Mouse (Mus musculus) liver, embryonic 11.5 days (tissue): ENCODE results near the gene Olfm2. TPM values are rescaled to one million over a fixed set of nuclear protein-coding genes. Genes with fewer than 3 reads are reported as not detected.
"Not testable (repeated sequence)": the region's sequence is repeated elsewhere in the genome, so short reads cannot be mapped to it uniquely, and the experiment has no call there.

Experiments used
- ATAC-seq: fragments of 200-750 bp; cut with Nextera tagmentation; replicated peaks from 2 replicates; pipeline ENCODE4 v1.8.0; 2017; ENCODE audit warnings: moderate number of reproducible peaks, mild to moderate bottlenecking, moderate TSS enrichment, moderate library complexity; ENCODE audit not compliant: low FRiP score
- DNase-seq: peaks from one replicate; pipeline ENCODE4 v3.0.0-alpha.2; 2017; ENCODE audit warnings: low spot score
- H3K27ac ChIP-seq: fragments of 300-500 bp; sonication (generic); 2 replicates; pipeline ENCODE4 v1.5.1; 2014; ENCODE audit warnings: mild to moderate bottlenecking, low read depth, low read length, control low read depth
- H3K27me3 ChIP-seq: fragments of 300-500 bp; sonication (generic); replicated peaks from 2 replicates; pipeline ENCODE4 v1.6.1; 2014; ENCODE audit warnings: low read length, mixed read lengths; ENCODE audit not compliant: control insufficient read depth, insufficient read depth
- H3K36me3 ChIP-seq: fragments of 300-500 bp; sonication (generic); 2 replicates; pipeline ENCODE4 v1.6.1; 2014; ENCODE audit warnings: mild to moderate bottlenecking, low read length, moderate library complexity, mixed read lengths; ENCODE audit not compliant: control insufficient read depth, insufficient read depth
- H3K4me1 ChIP-seq: fragments of 300-500 bp; sonication (generic); replicated peaks from 2 replicates; pipeline ENCODE4 v1.6.1; 2014; ENCODE audit warnings: low read length, mixed read lengths; ENCODE audit not compliant: control insufficient read depth, insufficient read depth
- H3K4me2 ChIP-seq: fragments of 300-500 bp; sonication (generic); 2 replicates; pipeline ENCODE4 v1.6.1; 2014; ENCODE audit warnings: mild to moderate bottlenecking, control low read depth, moderate library complexity
- H3K4me3 ChIP-seq: fragments of 300-500 bp; sonication (generic); 2 replicates; pipeline ENCODE4 v1.5.1; 2014; ENCODE audit warnings: low read depth, low read length, control low read depth
- H3K9ac ChIP-seq: fragments of 300-500 bp; sonication (generic); 2 replicates; pipeline ENCODE4 v1.6.1; 2014; ENCODE audit warnings: low read depth, low read length, control low read depth
- H3K9me3 ChIP-seq: fragments of 300-500 bp; sonication (generic); 2 replicates; pipeline ENCODE4 v1.6.1; 2016; ENCODE audit warnings: low read length, inconsistent platforms, mixed read lengths; ENCODE audit not compliant: control insufficient read depth
- WGBS: fragments of 180-500 bp; shearing (Covaris S2); extraction: QIAGEN DNeasy Blood & Tissue Kit; methylation state at CpG from one replicate; pipeline ENCODE4 v1.1.7; 2014; 5-methylcytosine and 5-hydroxymethylcytosine counted together
- polyA plus RNA-seq: library from polyadenylated mRNA; unstranded; fragments of >200 nt; fragmentation: Nextera tagmentation; extraction: Ambion mirVana; gene quantifications from 2 replicates; pipeline ENCODE4 v1.2.1, GENCODE M21; 2014

The Olfm2 gene
- polyA plus RNA-seq, 1 experiment from 2014 or later = 1.3 TPM

DNA sequence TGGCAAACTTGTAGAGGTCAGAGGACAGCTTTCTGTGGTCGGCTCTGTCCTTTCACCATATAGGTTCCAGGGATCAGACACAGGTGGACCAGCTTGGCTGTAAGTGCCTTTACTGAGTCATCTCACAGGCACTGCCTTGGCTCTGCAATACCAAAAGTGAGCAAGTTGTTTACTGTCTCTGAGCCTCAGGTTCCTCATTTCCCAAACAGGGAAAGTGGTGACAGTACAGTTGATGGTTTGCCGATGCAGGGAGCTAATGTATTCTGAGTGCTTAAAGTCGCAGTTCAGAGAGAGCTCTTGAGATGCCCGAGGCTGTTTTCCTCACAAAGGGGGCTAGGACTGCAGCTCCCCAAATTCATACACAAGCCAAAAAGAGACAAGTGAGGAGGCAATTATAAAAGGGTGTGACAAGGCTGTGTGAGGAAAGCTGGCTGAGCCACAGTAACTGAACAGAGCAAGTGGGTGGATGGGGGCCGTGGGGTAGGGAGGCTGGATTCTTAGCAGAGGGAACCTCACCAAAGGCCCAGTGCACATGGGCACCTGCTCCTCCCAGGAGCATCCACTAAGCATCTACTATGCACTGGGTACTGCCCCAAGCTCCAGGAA lies 49.9 kb downstream of the Olfm2 start:
- ATAC-seq = no peak
- 65% methylated on average over 5 of the region's 5 CpGs for WGBS

DNA sequence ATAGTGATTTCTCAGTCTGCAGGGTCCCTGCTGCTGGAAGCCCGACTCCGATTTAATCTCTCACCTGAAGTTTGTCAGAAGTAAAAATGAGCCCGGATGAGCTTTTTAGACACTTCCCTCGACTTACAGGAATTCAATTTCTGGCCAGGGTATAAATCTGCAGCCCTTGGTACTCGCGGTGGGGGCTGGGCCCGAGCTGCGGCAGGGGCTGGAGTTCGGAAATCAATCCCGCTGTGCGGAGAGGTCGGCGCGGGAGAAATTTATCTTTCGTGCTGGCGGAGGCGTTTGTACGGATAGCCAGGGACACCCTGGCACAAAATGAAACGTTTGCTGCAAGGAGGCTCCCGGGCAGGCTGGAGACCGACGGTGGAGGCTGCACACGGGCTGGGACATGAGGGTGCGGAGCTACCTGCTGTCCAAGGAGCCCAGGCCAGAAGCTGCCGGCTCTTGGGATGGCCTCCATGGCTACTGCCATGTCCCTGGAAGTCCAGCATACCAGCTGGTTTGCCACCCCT lies 51.4 kb downstream of the Olfm2 start:
- Histone ChIP-seq H3K9me3 (no peaks in the 10 kb centered on the region), H3K4me1 (no peaks in the 10 kb centered on the region; the same call in 1 of the 2 replicates), H3K4me3 (peak overlapping the region; percentile 18), H3K36me3 (no peaks in the 10 kb centered on the region), H3K4me2 (peak overlapping the region; percentile 57), H3K27me3 (peaks cover 19% of the 10 kb centered on the region), H3K9ac (no peak overlapping the region), H3K27ac (no peak overlapping the region)
- no peak for ATAC-seq
- WGBS = 7% methylated on average over 25 of the region's 25 CpGs
- DNase-seq = no peak

More for the DNA sequence above, 49.9 kb downstream of the Olfm2 start:
- H3K36me3 ChIP-seq = no peaks in the 10 kb centered on the region
- H3K9me3 ChIP-seq = no peaks in the 10 kb centered on the region
- H3K4me2 ChIP-seq = no peak overlapping the region
- H3K4me3 ChIP-seq = no peak overlapping the region
- H3K27me3 ChIP-seq = peaks cover 19% of the 10 kb centered on the region
- H3K27ac ChIP-seq = no peak overlapping the region
- no peaks in the 10 kb centered on the region for H3K4me1 ChIP-seq
- DNase-seq = no peak
- H3K9ac ChIP-seq = no peak overlapping the region

DNA sequence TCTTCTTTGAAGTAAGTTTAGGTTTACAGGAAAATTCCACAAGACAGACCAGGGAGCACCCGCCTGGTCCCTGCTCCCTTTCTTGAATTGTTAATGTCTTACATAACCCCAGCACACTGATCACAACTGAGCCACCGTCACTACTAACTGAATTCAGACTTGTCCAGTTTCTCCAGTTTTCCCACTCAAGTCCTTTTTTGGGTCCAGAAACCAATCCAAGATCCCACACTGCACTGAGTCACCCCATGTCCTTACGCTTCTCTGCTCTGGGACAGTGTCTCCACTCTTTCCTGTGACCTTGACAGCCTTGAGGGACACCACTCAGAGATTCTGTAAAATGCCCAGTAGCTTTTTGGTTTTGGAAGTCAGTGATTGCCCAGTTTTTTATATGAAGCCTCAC lies 53.3 kb downstream of the Olfm2 start:
- 84% methylated on average over 3 of the region's 3 CpGs for WGBS
- no peak overlapping the region for H3K4me3 ChIP-seq
- no peak for DNase-seq

DNA sequence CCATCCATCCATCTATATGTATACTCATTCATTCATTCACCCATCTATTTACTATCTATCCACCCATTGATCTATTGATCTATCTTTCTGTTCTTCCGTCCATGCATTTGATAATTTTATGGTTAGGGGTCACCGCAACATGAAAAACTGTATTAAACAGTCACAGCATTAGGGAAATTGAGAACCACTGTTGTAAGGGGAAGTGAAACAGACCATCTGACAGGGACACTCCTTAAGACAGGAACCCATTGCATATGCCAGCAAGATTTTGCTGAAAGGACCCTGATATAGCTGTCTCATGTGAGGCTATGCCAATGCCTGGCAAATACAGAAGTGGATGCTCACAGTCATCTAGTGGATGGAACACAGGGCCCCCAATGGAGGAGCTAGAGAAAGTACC lies 55.7 kb downstream of the Olfm2 start:
- not testable (repeated sequence) for H3K4me2 ChIP-seq, H3K9ac ChIP-seq, H3K27ac ChIP-seq, H3K36me3 ChIP-seq, DNase-seq, H3K4me1 ChIP-seq, H3K4me3 ChIP-seq, ATAC-seq, H3K9me3 ChIP-seq
- peaks cover 17% of the 10 kb centered on the region for H3K27me3 ChIP-seq
- WGBS = 83% methylated on average over 2 of the region's 2 CpGs

More for the DNA sequence above, 53.3 kb downstream of the Olfm2 start:
- H3K4me2 ChIP-seq = no peak overlapping the region
- no peak overlapping the region for H3K9ac ChIP-seq
- no peaks in the 10 kb centered on the region for H3K36me3 ChIP-seq
- H3K27me3 ChIP-seq = peaks cover 19% of the 10 kb centered on the region
- ATAC-seq = no peak
- H3K4me1 ChIP-seq = no peaks in the 10 kb centered on the region; the same call in 1 of the 2 replicates
- H3K9me3 ChIP-seq = no peaks in the 10 kb centered on the region
- no peak overlapping the region for H3K27ac ChIP-seq

DNA sequence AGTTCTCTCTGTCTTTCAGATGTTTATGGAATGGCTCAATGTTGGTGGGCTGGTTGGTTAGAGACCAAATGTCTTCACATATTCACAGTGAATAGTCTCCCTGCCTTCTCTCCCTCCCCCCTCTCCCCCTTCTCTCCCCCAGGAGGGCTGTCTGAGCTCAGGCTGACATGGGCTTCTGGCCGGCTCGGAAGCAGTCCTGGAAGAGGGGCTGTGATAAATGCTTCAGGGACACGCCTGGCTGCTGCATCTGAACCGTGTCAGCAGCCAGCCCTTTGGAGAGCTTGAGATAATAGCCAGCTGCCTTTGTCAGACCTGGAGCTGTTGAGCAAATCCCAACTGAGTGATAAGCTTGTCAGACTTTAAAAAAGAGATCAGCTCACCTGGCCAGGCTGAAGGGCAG lies 56.2 kb downstream of the Olfm2 start:
- Histone ChIP-seq H3K9me3 (no peaks in the 10 kb centered on the region), H3K27me3 (peaks cover 11% of the 10 kb centered on the region), H3K9ac (no peak overlapping the region), H3K4me1 (no peaks in the 10 kb centered on the region; the same call in 1 of the 2 replicates), H3K36me3 (no peaks in the 10 kb centered on the region), H3K27ac (no peak overlapping the region), H3K4me2 (no peak overlapping the region), H3K4me3 (no peak overlapping the region)
- ATAC-seq = no peak
- DNase-seq = no peak
- 3% methylated on average over 4 of the region's 4 CpGs for WGBS

DNA sequence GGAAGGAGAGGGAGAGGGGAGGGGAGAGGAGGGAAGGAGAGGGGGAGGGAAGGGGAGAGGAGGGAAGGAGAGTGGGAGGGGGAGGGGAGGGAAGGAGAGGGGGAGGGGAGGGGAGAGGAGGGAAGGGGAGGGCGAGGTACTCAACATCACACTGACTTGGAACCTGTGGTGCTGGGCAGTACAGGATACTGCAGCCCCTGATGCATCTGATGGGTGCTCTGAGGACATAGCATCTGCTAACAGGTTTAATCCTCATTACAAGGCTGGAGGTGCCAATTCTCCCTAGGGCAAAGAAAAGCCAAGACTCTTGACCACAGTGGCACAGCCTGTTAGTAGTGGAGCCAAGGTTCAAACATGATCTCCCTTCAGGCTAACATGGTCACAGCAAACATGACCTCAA lies 56.7 kb downstream of the Olfm2 start:
- no peaks in the 10 kb centered on the region for H3K36me3 ChIP-seq
- peaks cover 6% of the 10 kb centered on the region for H3K27me3 ChIP-seq
- no peak overlapping the region for H3K27ac ChIP-seq
- DNase-seq (no peak), ATAC-seq (no peak)
- no peaks in the 10 kb centered on the region for H3K9me3 ChIP-seq
- H3K9ac ChIP-seq = no peak overlapping the region
- H3K4me3 ChIP-seq = no peak overlapping the region
- H3K4me2 ChIP-seq = no peak overlapping the region
- H3K4me1 ChIP-seq = no peaks in the 10 kb centered on the region; the same call in 1 of the 2 replicates
- WGBS = 50% methylated on average over 1 of the region's 1 CpGs

DNA sequence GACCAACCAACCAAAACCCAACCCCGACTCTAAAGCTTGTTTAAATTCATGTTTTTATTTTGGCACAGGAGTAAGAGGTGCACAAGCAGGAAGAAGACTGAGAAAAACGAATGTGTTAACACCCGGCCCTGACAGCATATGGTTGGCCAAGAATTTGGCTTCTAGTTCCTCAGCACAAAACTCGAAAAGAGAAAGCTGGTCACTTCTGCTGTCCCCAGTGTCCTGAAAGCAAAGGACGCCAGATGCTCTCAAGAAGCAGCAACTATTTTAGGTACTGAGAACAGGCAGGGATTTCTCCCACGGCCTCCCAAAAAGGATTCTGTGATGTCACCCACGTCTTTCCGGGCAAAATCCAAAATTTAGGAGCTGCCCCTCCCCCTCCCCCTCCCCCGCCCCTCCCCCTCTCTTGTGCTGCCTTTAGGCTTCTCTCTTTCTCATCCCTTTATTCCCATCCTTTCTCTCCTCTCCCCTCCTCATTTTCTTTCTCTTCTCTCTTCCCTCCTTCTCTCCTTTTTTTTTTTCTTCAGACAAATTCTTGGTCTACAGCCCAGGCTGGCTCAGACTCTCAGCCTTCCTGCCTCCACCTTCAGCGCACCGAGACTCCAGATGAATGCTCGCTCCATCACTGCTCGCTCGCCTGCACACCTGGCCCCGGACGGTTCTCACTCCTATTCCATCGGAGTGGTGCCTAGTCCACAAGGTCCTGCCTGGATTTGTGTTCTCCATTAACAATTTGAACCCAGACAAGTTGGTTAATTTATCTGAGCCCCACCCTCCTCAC lies 60.9 kb downstream of the Olfm2 start:
- ATAC-seq = no peak
- H3K4me2 ChIP-seq = no peak overlapping the region
- H3K4me3 ChIP-seq = no peak overlapping the region
- 52% methylated on average over 17 of the region's 17 CpGs for WGBS
- no peak overlapping the region for H3K9ac ChIP-seq
- no peak for DNase-seq
- no peaks in the 10 kb centered on the region for H3K27me3 ChIP-seq
- no peaks in the 10 kb centered on the region for H3K9me3 ChIP-seq
- no peaks in the 10 kb centered on the region for H3K36me3 ChIP-seq
- no peaks in the 10 kb centered on the region; the same call in 1 of the 2 replicates for H3K4me1 ChIP-seq
- H3K27ac ChIP-seq = no peak overlapping the region

DNA sequence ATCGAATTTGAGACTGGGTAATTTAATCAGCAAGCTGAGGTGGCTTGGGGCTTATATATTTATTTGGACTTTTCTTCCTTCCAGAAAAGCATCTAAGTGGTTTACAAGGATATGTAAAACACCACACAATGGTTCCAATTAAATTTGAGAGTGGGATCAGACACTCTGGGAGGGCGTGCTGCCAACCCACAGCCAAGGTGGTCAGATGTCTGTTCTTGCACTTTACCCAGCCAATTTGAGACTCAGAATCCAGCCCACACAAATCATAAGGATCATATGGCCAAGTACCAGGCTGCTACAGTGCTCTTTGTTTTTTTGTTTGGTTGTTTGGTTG lies 63.8 kb downstream of the Olfm2 start:
- 61% methylated on average over 2 of the region's 2 CpGs for WGBS
- H3K9ac ChIP-seq = no peak overlapping the region
- ATAC-seq = no peak

More for the DNA sequence above, 63.8 kb downstream of the Olfm2 start:
- H3K9me3 ChIP-seq = no peaks in the 10 kb centered on the region
- no peaks in the 10 kb centered on the region for H3K4me1 ChIP-seq
- no peak for DNase-seq
- H3K4me3 ChIP-seq = no peak overlapping the region
- no peak overlapping the region for H3K4me2 ChIP-seq
- no peaks in the 10 kb centered on the region for H3K36me3 ChIP-seq
- no peak overlapping the region for H3K27ac ChIP-seq
- H3K27me3 ChIP-seq = no peaks in the 10 kb centered on the region
